Mouse (Mus musculus) forebrain, embryonic 11.5 days (tissue): ENCODE results near the gene Prkaa1. TPM values are rescaled to one million over a fixed set of nuclear protein-coding genes. Genes with fewer than 3 reads are reported as not detected.
"Not testable (repeated sequence)": the region's sequence is repeated elsewhere in the genome, so short reads cannot be mapped to it uniquely, and the experiment has no call there.

ENCODE experiments used
- ATAC-seq: fragments of 200-750 bp; cut with Nextera tagmentation; replicated peaks from 2 replicates; pipeline ENCODE4 v1.8.0; 2017; ENCODE audit warnings: moderate TSS enrichment; ENCODE audit not compliant: low FRiP score
- DNase-seq: peaks from one replicate; pipeline ENCODE4 v3.0.0-alpha.2; 2017; ENCODE audit warnings: low spot score
- H3K27ac ChIP-seq: fragments of 300-500 bp; sonication (generic); 2 replicates; pipeline ENCODE4 v1.5.1; 2014; ENCODE audit warnings: low read depth, low read length
- H3K27me3 ChIP-seq: fragments of 300-500 bp; sonication (generic); 2 replicates; pipeline ENCODE4 v1.6.1; 2014; ENCODE audit warnings: mild to moderate bottlenecking, low read length, mixed read lengths; ENCODE audit not compliant: control insufficient read depth, insufficient read depth
- H3K36me3 ChIP-seq: fragments of 300-500 bp; sonication (generic); 2 replicates; pipeline ENCODE4 v1.6.1; 2014; ENCODE audit warnings: mild to moderate bottlenecking, low read length, moderate library complexity, mixed read lengths; ENCODE audit not compliant: control insufficient read depth, insufficient read depth
- H3K4me1 ChIP-seq: fragments of 300-500 bp; sonication (generic); replicated peaks from 2 replicates; pipeline ENCODE4 v1.6.1; 2014; ENCODE audit warnings: low read length, mixed read lengths; ENCODE audit not compliant: control insufficient read depth, insufficient read depth
- H3K4me2 ChIP-seq: fragments of 300-500 bp; sonication (generic); 2 replicates; pipeline ENCODE4 v1.6.1; 2014; ENCODE audit warnings: low read depth, mild to moderate bottlenecking, low read length, moderate library complexity, mixed read lengths; ENCODE audit not compliant: severe bottlenecking
- H3K4me3 ChIP-seq: fragments of 300-500 bp; sonication (generic); 2 replicates; pipeline ENCODE4 v1.5.1; 2014; ENCODE audit warnings: low read depth, low read length
- H3K9ac ChIP-seq: fragments of 300-500 bp; sonication (generic); 2 replicates; pipeline ENCODE4 v1.6.1; 2014; ENCODE audit warnings: low read length
- H3K9me3 ChIP-seq: fragments of 300-500 bp; sonication (generic); 2 replicates; pipeline ENCODE4 v1.6.1; 2016; ENCODE audit warnings: low read length, mixed read lengths; ENCODE audit not compliant: control insufficient read depth
- WGBS: fragments of 180-500 bp; shearing (Covaris S2); extraction: QIAGEN DNeasy Blood & Tissue Kit; methylation state at CpG from one replicate; pipeline ENCODE4 v1.1.7; 2014; 5-methylcytosine and 5-hydroxymethylcytosine counted together
- polyA plus RNA-seq: library from polyadenylated mRNA; unstranded; fragments of >200 nt; fragmentation: Nextera tagmentation; extraction: Ambion mirVana; gene quantifications from 2 replicates; pipeline ENCODE4 v1.2.1, GENCODE M21; 2014

Prkaa1 gene
- polyA plus RNA-seq, 1 experiment from 2014 or later, result 16.3 TPM

DNA sequence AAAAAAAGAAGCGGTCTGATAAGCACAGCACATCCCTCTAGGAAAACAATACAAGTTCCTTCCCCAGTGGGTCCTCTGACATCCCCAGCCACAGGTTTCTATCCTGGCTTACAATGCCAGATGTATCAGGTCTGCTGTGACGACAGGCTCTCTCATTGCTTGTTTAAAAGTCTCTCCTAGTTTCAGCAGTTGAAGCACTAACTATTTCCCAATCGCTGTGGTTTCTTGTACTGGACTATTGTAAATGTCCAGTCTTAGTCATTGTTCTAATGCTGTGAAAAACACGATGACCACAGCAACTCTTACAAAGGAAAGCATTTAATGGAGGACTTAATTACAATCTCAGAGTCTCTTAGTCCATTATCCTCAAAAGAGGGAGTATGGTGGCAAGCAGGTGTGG, 17.2 kb upstream of the Prkaa1 start:
- ATAC-seq, result no peak

DNA sequence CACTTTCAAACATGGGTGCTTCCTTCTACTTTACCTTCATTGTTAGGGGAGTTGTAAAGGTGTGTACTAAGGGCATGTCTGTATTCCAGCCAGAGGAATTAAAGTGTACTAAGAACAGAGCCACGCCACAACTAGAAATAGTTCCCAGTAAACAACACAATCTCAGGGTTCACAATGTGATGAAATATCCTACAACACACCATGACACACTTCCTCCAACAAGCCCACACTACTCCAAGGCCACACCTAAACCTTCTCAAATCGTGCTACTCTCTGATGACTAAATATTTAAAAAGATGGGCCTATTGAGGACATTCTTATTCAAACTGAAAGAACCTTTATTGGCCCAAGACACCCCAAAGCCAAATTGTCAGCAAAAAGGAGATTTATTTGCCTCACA, 16.2 kb upstream of the Prkaa1 start:
- H3K36me3 ChIP-seq, result no peaks in the 10 kb centered on the region; the same call in 1 of the 2 replicates
- H3K9ac ChIP-seq, result no peak overlapping the region
- H3K4me2 ChIP-seq, result no peak overlapping the region
- no peak overlapping the region for H3K27ac ChIP-seq
- WGBS, result 85% methylated on average over 2 of the region's 2 CpGs
- H3K27me3 ChIP-seq, result no peaks in the 10 kb centered on the region
- no peaks in the 10 kb centered on the region for H3K9me3 ChIP-seq
- ATAC-seq (no peak), DNase-seq (no peak)
- H3K4me3 ChIP-seq, result no peak overlapping the region
- H3K4me1 ChIP-seq, result no peaks in the 10 kb centered on the region

More for the DNA sequence above, 17.2 kb upstream of the Prkaa1 start:
- no peak overlapping the region for H3K4me3 ChIP-seq
- no peak overlapping the region for H3K27ac ChIP-seq
- H3K9me3 ChIP-seq, result no peaks in the 10 kb centered on the region
- 73% methylated on average over 4 of the region's 4 CpGs for WGBS
- H3K27me3 ChIP-seq, result no peaks in the 10 kb centered on the region
- no peak for DNase-seq
- H3K36me3 ChIP-seq, result peaks cover 3% of the 10 kb centered on the region; the same call in 1 of the 2 replicates
- no peak overlapping the region for H3K4me2 ChIP-seq
- no peaks in the 10 kb centered on the region for H3K4me1 ChIP-seq
- H3K9ac ChIP-seq, result no peak overlapping the region

GRCm38 (mm10) chr15:5128176-5128940, 15.3 kb upstream of the Prkaa1 start:
- Histone ChIP-seq H3K36me3 (no peaks in the 10 kb centered on the region; the same call in 1 of the 2 replicates), H3K4me3 (no peak overlapping the region), H3K4me1 (no peaks in the 10 kb centered on the region), H3K9me3 (no peaks in the 10 kb centered on the region), H3K27me3 (no peaks in the 10 kb centered on the region), H3K27ac (no peak overlapping the region), H3K9ac (no peak overlapping the region), H3K4me2 (no peak overlapping the region)
- WGBS, result 85% methylated on average over 5 of the region's 5 CpGs
- no peak for ATAC-seq
- no peak for DNase-seq

DNA sequence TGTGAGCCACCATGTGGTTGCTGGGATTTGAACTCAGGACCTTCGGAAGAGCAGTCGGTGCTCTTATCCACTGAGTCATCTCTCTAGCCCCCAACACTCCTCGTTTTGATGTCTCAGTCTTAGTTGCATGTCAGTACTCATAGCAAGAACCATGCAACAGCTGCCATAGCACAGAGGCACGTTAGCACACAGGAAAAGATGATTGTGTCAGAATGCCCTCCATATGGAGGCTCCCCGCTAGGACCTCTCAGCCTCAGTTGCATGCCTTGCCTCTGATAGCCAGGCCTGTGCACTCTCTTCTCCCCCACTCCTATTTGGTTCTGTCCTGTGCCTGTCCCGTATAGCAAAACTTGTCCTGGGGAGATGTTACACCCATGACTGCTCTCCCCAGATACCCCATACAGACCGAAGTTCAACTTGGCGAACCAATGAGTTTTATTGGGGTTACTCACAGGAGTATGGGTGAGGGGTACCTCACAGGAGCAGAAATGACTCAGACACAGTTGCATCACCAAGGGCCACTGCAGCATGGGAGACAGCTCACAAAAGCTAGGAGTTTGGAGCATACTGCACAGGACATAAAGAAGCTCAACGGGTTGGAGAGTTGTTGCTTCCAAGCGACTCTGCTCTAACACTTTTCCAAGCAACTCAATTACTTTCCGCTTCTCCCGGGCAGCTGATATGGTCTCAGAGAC, 14.4 kb upstream of the Prkaa1 start:
- no peak for DNase-seq
- no peak overlapping the region for H3K4me2 ChIP-seq
- WGBS, result 92% methylated on average over 12 of the region's 12 CpGs
- H3K9ac ChIP-seq, result no peak overlapping the region
- H3K27me3 ChIP-seq, result no peaks in the 10 kb centered on the region
- H3K9me3 ChIP-seq, result no peaks in the 10 kb centered on the region
- no peak for ATAC-seq
- H3K4me1 ChIP-seq, result no peaks in the 10 kb centered on the region
- H3K36me3 ChIP-seq, result no peaks in the 10 kb centered on the region; the same call in 1 of the 2 replicates
- no peak overlapping the region for H3K4me3 ChIP-seq
- no peak overlapping the region for H3K27ac ChIP-seq

GRCm38 (mm10) chr15:5130887-5131668, 12.6 kb upstream of the Prkaa1 start:
- not testable (repeated sequence) for H3K4me3 ChIP-seq, H3K9ac ChIP-seq, H3K36me3 ChIP-seq, H3K27ac ChIP-seq, DNase-seq, H3K9me3 ChIP-seq, H3K4me2 ChIP-seq, H3K4me1 ChIP-seq, H3K27me3 ChIP-seq, ATAC-seq
- WGBS, result 90% methylated on average over 14 of the region's 14 CpGs

GRCm38 (mm10) chr15:5133301-5133700, 10.4 kb upstream of the Prkaa1 start:
- ATAC-seq (no peak), DNase-seq (no peak)
- no peaks in the 10 kb centered on the region for H3K27me3 ChIP-seq
- H3K9ac ChIP-seq, result no peak overlapping the region
- H3K9me3 ChIP-seq, result no peaks in the 10 kb centered on the region
- no peak overlapping the region for H3K27ac ChIP-seq
- H3K4me3 ChIP-seq, result no peak overlapping the region
- WGBS, result 47% methylated on average over 3 of the region's 3 CpGs
- H3K36me3 ChIP-seq, result no peaks in the 10 kb centered on the region
- H3K4me2 ChIP-seq, result no peak overlapping the region
- H3K4me1 ChIP-seq, result no peaks in the 10 kb centered on the region

- Histone ChIP-seq H3K4me2 (no peak overlapping the region), H3K36me3 (no peaks in the 10 kb centered on the region), H3K27me3 (no peaks in the 10 kb centered on the region), H3K4me1 (no peaks in the 10 kb centered on the region), H3K9me3 (no peaks in the 10 kb centered on the region), H3K27ac (no peak overlapping the region), H3K4me3 (no peak overlapping the region), H3K9ac (no peak overlapping the region)
- WGBS, result 72% methylated on average over 3 of the region's 3 CpGs
- ATAC-seq (no peak), DNase-seq (no peak)
Observed at GRCm38 (mm10) chr15:5134179-5134578, 9.5 kb upstream of the Prkaa1 start.

DNA sequence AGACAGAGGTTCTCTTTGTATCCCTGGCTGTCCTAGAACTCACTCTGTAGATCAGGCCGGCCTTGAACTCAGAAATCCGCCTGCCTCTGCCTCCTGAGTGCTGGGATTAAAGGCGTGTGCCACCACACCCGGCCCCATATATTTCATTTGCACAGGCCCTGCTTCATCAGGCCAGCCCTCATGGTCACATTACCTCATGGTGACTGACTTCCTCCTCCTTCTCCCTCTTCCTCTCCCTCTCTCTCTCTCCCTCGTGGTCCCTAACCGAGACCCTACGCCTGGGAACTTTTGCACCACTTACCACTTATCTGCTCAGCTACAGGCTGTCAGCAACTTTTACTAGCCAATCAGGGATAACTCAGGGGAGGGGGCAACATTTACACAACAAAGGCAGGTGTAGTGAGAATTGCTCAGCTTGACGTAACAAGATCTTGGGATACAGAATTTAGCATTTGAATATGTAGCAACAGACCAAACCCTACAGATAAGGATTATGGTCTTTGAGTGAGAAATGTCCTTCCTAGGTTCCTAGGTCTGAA, 8.6 kb upstream of the Prkaa1 start:
- Histone ChIP-seq H3K4me1 (no peaks in the 10 kb centered on the region), H3K4me3 (no peak overlapping the region), H3K9ac (no peak overlapping the region), H3K27me3 (no peaks in the 10 kb centered on the region), H3K36me3 (no peaks in the 10 kb centered on the region), H3K4me2 (no peak overlapping the region), H3K27ac (no peak overlapping the region), H3K9me3 (no peaks in the 10 kb centered on the region)
- DNase-seq (no peak), ATAC-seq (no peak)
- 84% methylated on average over 8 of the region's 8 CpGs for WGBS
